Mouse (Mus musculus) ES-E14 (cell line): ENCODE data around the gene Spata18. TPM values are rescaled to one million over a fixed set of nuclear protein-coding genes. Genes with fewer than 3 reads are reported as not detected.

Experiments used
- DNase-seq: peaks from one replicate; pipeline ENCODE4 v3.0.0-alpha.2; 2013; ENCODE audit warnings: low read depth, low spot score
- H3K27ac ChIP-seq: 2 replicates; pipeline ENCODE4 v1.5.1; 2012; ENCODE audit warnings: low read depth, mild to moderate bottlenecking, low read length, moderate library complexity, mixed read lengths; ENCODE audit not compliant: poor library complexity, insufficient read depth, severe bottlenecking
- H3K36me3 ChIP-seq: 2 replicates; pipeline ENCODE4 v1.6.1; 2012; ENCODE audit warnings: mild to moderate bottlenecking, low read length, moderate library complexity, mixed read lengths; ENCODE audit not compliant: control insufficient read depth, poor library complexity, insufficient read depth, severe bottlenecking
- H3K4me1 ChIP-seq, 2 experiments: fragments of 150-350 bp in 1 of 2; sonication (generic) in 1 of 2; 2 replicates each; pipeline ENCODE4 v1.6.1; 2012; ENCODE audit warnings: low read length in 2 of 2, mild to moderate bottlenecking in 1 of 2, mixed read lengths in 1 of 2; ENCODE audit not compliant: control insufficient read depth in 2 of 2, insufficient read depth in 2 of 2, poor library complexity in 1 of 2
- H3K4me3 ChIP-seq, 2 experiments: fragments of 150-350 bp in 1 of 2; sonication (generic) in 1 of 2; 2 replicates each; pipeline ENCODE4 v1.5.1; 2012; ENCODE audit warnings: low read length in 2 of 2, low read depth in 1 of 2, mild to moderate bottlenecking in 1 of 2, mixed read lengths in 1 of 2; ENCODE audit not compliant: insufficient read depth in 1 of 2, poor library complexity in 1 of 2, severe bottlenecking in 1 of 2
- H3K9ac ChIP-seq: 2 replicates; pipeline ENCODE4 v1.6.1; 2012; ENCODE audit warnings: low read depth, mild to moderate bottlenecking, low read length, mixed read lengths; ENCODE audit not compliant: poor library complexity, insufficient read depth, severe bottlenecking
- H3K9me3 ChIP-seq: fragments of 150-350 bp; sonication (generic); 2 replicates; pipeline ENCODE4 v1.6.1; 2012; ENCODE audit warnings: low read depth, mild to moderate bottlenecking, low read length; ENCODE audit not compliant: control insufficient read depth, insufficient read depth
- CHD2 ChIP-seq: IDR thresholded peaks from 2 replicates; pipeline ENCODE4 v1.6.1; 2014; ENCODE audit warnings: mild to moderate bottlenecking, low read depth, low read length, inconsistent platforms
- HCFC1 ChIP-seq: IDR thresholded peaks from 2 replicates; pipeline ENCODE4 v1.6.1; 2012; ENCODE audit warnings: low read length, inconsistent platforms, borderline replicate concordance; ENCODE audit not compliant: insufficient read depth
- MAFK ChIP-seq: IDR thresholded peaks from 2 replicates; pipeline ENCODE4 v1.6.1; 2014; ENCODE audit warnings: mild to moderate bottlenecking, low read depth, low read length, inconsistent platforms; ENCODE audit not compliant: insufficient read depth
- ZC3H11A ChIP-seq: IDR thresholded peaks from 2 replicates; pipeline ENCODE4 v1.6.1; 2012; ENCODE audit warnings: low read depth, mild to moderate bottlenecking, inconsistent platforms, low read length, borderline replicate concordance
- ZNF384 ChIP-seq: IDR thresholded peaks from 2 replicates; pipeline ENCODE4 v1.6.1; 2012; ENCODE audit warnings: low read depth, low read length, inconsistent platforms
- in situ Hi-C, 2 experiments: fragments of 600-800 bp; cut with MboI; formaldehyde crosslinking; loops; one replicate each; pipeline ENCODE4 v1.15.1; 2025; ENCODE audit warnings: low sequenced_read_pairs in 2 of 2, inconsistent platforms in 1 of 2; ENCODE audit not compliant: unreplicated experiment in 2 of 2
- total RNA-seq: library from RNA; depleted of rRNA; stranded (reverse); fragments of 300-350 nt; gene quantifications from 2 replicates; pipeline ENCODE4 v1.2.3, GENCODE M21; 2012

Gene Spata18
- total RNA-seq, 1 experiment = not detected

DNA sequence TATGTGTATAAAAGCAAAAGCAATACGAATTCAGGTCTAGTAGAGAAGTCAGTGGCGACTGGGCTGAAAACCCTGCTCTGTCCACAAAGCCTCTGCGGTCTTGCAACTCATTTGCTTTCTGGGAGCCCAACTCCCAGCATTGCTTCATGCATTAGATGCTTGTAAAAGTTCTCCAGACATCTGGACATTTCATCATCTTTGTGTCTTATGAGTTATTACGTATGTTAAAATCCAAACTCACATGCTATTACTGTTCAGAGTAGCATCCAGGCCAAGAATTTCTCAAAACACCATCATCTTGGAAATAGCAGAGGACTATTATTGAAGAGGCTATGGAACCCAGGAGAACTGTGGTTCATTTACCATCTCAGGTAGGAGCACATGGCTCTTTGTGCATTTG, 40.1 kb upstream of the Spata18 start:
- no peak for DNase-seq
- TF ChIP-seq ZC3H11A = no peak
- Histone ChIP-seq H3K27ac (no peak overlapping the region), H3K4me3 (no peak overlapping the region), H3K36me3 (no peaks in the 10 kb centered on the region), H3K4me1 (no peaks in the 10 kb centered on the region), H3K9ac (no peak overlapping the region), H3K9me3 (no peaks in the 10 kb centered on the region)
- in situ Hi-C loops = no loop called here

DNA sequence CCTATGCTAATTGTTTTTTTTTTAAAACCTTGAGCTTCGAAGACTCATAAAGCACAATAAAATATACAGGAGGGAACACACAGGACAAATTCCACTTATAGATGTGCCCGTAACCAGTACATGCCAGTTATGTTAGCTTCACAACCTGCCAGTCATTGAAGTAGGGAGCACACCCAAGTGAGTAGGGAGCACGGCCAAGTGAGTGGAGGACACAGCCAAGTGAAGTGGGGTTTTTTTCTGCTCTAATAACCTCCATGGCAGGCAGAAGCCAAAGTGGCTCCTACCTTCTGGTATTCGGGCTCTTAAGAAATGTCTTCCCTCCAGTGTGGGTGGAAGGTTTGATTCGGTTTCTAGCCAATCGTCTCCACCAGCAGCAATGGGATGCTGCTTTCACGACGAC, 37.9 kb upstream of the Spata18 start:
- H3K36me3 ChIP-seq = no peaks in the 10 kb centered on the region
- no peak for TF ChIP-seq ZNF384
- TF ChIP-seq CHD2 = no peak
- no peak for TF ChIP-seq MAFK
- TF ChIP-seq ZC3H11A = no peak
- no peak for TF ChIP-seq HCFC1
- H3K4me1 ChIP-seq = no peaks in the 10 kb centered on the region
- H3K27ac ChIP-seq = no peak overlapping the region
- in situ Hi-C loops = no loop called here
- H3K9me3 ChIP-seq = no peaks in the 10 kb centered on the region
- no peak overlapping the region for H3K4me3 ChIP-seq
- H3K9ac ChIP-seq = no peak overlapping the region
- no peak for DNase-seq

DNA sequence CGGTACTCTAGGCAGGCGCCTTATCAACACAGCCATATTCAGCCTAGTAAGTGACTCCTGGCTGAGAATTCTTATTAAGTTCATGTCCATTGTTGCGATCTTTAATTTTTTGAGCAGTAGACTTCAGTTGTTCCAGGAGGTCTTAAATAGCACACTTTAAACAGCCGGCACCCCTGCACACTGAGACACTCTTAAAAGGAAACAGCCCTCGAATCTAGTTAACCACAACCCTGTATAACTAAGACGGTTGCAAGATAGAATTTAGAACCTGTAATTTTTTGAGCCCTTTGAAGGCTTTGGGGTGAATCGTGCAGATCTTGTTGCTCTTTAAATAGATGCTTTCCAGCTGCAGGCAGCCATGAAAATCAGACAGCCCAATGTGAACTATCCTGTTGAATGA, 36.0 kb upstream of the Spata18 start:
- TF ChIP-seq CHD2 (no peak), ZNF384 (no peak), MAFK (no peak), HCFC1 (no peak), ZC3H11A (no peak)
- Histone ChIP-seq H3K9ac (no peak overlapping the region), H3K4me1 (no peaks in the 10 kb centered on the region), H3K4me3 (no peak overlapping the region), H3K27ac (no peak overlapping the region), H3K9me3 (no peaks in the 10 kb centered on the region), H3K36me3 (no peaks in the 10 kb centered on the region)
- in situ Hi-C loops = no loop called here
- DNase-seq = no peak

DNA sequence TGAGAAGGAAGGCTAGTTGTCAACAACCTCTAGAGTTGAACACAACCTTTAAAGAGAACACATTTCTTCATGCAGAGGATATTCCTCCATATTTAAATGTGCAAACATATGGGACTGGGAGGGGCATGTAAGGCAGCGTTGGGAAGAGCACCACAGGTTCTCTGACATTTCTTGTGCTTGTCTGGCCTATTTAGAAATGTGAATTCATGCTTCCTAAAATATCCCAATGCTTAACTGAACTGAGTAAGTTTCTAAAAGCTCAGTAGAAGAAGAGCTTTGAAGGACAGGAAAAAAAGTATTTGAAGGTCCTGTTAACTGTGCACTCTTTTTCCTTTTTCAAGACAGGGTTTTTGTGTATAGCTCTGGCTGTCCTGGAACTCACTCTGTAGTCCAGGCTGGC, 32.2 kb upstream of the Spata18 start:
- no peaks in the 10 kb centered on the region for H3K9me3 ChIP-seq
- no peak overlapping the region for H3K4me3 ChIP-seq
- no peak overlapping the region for H3K9ac ChIP-seq
- H3K36me3 ChIP-seq = no peaks in the 10 kb centered on the region
- in situ Hi-C loops = no loop called here
- TF ChIP-seq ZC3H11A (no peak), MAFK (no peak), HCFC1 (no peak), CHD2 (no peak), ZNF384 (no peak)
- no peaks in the 10 kb centered on the region for H3K4me1 ChIP-seq
- DNase-seq = no peak
- no peak overlapping the region for H3K27ac ChIP-seq

DNA sequence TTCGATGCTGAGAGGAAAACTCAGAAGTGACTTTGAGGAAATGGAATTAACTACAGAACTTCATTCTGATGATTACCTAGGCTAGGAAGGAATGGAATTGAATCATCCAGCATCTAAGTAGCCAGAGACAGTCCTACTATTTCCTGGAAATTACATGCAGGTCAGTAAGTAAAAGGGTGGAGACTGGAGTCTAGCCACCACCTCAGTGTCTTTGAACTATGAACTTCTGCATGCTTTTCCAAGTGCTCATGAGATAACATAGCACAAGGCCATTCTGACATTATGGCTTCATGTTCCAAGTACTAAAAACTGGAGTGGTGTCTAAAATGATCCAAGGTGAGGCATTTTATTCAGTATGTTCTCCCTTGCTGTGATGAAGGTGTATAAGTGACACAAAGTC, 25.7 kb upstream of the Spata18 start:
- DNase-seq = no peak
- H3K36me3 ChIP-seq = no peaks in the 10 kb centered on the region
- no peak overlapping the region for H3K27ac ChIP-seq
- in situ Hi-C loops = no loop called here
- H3K4me3 ChIP-seq = no peak overlapping the region
- no peak overlapping the region for H3K9ac ChIP-seq
- H3K4me1 ChIP-seq = no peaks in the 10 kb centered on the region
- TF ChIP-seq ZC3H11A = no peak
- TF ChIP-seq ZNF384 = no peak
- no peak for TF ChIP-seq HCFC1
- TF ChIP-seq MAFK = no peak
- no peak for TF ChIP-seq CHD2
- H3K9me3 ChIP-seq = no peaks in the 10 kb centered on the region
